Mouse (Mus musculus): ENCODE results near the gene Rab11fip4.

DNA sequence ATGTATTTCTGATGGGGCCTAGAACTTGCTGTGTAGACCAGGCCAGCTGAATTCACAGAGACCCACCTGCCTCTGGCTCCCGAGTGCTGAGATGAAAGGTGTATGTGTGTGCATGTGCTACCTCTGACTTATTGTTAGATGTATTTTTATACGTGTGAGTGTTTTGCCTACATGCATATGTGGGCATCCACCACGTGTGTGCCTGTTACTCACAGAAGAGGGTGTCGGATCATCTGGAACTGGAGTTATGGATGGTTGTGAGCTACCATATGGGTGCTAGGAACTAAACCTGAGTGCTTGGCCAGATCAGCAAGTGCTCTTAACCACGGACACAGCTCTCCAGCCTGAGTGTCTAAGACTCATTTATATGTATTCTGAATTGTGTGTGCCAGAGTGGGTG is 90.2 kb downstream of the Rab11fip4 start:
- no peak for TF ChIP-seq CTCF (IDR thresholded peaks at IDR 0.05; ENCODE audit: control insufficient read depth, insufficient read depth, low read length)
- TF ChIP-seq POLR2A (IDR thresholded peaks at IDR 0.05; ENCODE audit: borderline replicate concordance, control insufficient read depth, low read depth, low read length), result no peak
